Mouse (Mus musculus) embryo, embryonic 11 days (tissue): ENCODE results near the gene Cacnb3.
A peak's percentile ranks its signal among the peaks of the same experiment; 100 is the strongest.
"Not testable (repeated sequence)": the region's sequence is repeated elsewhere in the genome, so short reads cannot be mapped to it uniquely, and the experiment has no call there.

Experiments
- DNase-seq: peaks from one replicate; pipeline ENCODE4 v3.0.0-alpha.2; 2015

Gene Cacnb3

DNA sequence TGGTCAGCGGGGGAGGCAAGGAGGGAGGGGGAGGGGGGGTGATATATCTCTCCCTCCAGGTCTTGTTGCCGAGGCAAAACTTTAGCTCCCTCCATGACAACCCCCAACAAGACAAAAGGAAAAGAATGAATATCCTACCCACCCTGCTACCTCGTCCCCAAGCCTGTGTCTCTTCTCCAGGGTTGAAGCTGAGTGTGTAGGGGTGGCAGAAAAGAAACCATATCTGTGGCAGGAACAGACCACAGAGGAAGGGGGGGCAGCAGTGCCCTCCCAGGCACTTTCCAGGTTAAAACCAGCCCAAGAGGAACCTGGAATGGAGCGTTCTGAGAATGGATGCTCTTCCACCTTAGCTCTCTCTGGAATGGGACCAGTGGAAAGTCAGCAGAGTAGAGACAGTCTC lies at the start of gene Cacnb3:
Gene Cacnb3 (plus strand): TSS at position 301 of the 400 bp plus-strand sequence.
- DNase-seq, result no peak

DNA sequence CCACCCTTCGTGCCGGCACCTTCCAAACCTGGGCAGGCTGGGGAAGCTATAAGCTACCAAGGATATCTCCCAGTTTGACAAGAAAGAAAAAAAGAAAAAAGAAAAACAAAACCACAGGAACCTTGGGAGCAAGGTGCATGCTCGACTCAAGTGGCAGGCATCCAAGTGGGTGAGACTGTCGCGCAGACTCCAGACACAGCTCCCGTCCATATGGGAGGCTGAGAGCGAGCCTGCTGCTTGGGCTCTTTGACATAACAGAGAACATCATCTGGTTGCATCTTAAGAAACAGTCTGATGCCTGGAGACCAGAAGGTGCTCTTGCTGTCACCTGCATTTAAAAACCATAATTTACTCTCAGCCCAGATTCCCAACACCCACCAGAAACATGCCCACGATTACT lies 48.2 kb upstream of the Cacnb3 start:
- no peak for DNase-seq

GRCm38 (mm10) chr15:98582996-98583395 lies 47.6 kb upstream of the Cacnb3 start:
- DNase-seq, result no peak

DNA sequence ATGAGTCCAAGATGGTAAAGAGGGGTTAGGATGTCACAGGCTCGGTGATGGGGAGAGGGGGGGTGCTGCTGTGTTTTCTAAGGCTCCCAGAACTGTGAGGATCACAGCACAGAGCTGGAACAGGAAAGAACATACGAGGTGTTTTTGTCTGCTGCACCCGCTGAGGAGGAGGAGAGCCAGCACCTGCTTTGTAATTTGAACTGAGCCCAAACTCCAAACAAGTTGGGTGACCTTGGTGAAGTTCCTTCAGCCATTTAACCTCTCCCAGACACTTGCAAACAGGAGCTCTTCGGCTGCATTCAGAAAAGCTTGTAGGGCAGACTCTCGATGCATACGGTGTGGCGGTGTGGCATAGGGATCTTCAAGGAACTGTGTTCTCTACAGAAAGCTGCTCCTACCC lies 45.2 kb upstream of the Cacnb3 start:
- DNase-seq, result no peak

- DNase-seq, result not testable (repeated sequence)
These were observed 44.5 kb upstream of the Cacnb3 start for GRCm38 (mm10) chr15:98586141-98586540.

DNA sequence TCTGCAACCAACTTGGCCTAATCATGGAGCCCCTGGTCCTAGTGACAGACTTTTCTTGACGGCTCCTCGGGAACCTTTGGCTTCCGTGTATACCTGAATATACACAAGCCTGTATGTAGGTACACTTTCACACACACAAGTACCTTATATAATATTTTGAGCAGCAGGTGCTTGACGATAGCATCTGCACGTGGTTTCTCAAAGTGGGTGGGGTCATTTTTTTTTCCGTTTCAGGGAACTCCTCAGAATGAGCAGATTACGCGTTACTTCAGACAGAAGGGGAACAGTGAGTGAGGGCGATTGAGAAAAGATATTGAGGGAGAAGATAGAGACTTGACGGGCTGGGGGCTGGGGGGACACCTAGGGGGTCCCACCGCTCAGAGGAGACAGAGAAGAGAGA lies 42.9 kb upstream of the Cacnb3 start:
- DNase-seq, result no peak

DNA sequence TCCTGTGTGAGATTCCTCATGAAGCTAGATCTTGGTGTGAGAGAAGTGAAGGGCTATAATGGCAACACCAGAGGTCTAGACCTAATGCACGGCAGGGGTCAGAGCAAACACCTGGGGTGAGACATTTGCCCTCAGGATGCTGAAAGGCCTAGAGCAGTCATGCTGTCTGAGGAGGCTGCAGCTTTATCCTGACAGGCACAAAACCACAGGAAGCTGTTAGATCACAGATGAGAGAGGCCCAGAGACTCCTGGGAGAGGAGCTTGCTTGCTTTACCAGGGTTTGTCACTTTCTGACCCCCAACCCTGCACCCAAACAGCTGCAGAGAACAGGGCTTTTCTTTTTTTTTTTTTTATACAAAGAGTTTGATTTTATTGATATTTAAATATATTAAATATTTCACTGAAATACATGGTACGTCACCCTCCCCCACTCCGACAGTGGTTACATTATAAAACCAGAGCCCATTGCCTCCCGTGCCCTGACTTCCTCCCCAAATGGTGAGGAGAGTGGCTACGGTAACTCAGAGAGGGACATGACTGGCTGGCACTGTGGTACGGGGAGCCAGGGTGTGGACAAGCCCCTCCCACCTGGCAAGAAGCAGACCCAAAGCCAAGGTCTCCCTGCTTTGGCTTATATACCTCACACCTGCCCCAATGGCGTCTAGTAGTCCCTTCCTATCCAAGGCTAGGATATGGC lies 40.9 kb upstream of the Cacnb3 start:
- DNase-seq, result no peak

- DNase-seq, result no peak
These were observed 39.2 kb upstream of the Cacnb3 start for GRCm38 (mm10) chr15:98591396-98591795.

DNA sequence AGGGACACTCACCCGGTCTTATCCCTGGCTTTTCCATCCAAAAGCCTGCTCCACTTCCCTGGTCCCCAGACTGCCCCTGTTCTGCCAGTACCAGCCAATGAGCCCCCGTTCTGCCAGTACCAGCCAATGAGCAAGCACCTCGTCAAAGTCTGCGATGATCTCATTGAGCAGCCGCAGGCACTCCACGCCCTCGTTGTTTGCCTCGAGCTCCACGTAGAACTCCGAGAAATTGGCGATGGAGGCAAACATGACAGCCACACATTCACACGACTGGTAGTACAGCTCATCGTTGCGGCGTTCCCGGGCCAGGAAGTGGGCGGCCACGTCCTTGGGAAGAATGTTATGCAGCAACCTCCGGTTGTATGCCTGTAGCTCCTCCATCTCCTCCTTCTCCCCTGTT lies 36.4 kb upstream of the Cacnb3 start:
- DNase-seq, result no peak

DNA sequence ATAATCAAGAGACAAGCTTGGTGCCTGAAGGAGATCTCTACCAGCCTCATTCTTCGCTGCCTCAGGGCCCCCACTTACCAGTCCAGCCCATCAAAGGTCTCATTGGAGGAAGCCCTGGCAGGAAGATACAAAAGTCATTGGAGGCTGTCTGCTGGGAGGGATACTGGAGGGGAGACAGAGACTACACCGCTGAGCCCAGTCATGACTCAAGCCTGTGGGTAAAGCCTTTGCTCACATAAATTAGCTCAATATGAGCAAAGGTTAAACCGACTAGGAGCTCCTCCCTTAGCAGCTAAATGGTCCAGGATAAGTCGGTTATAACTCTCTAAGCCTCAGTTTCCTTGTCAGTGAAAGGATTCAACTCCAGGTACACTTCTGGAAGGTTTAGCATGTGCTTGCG lies 35.6 kb upstream of the Cacnb3 start:
- no peak for DNase-seq

DNA sequence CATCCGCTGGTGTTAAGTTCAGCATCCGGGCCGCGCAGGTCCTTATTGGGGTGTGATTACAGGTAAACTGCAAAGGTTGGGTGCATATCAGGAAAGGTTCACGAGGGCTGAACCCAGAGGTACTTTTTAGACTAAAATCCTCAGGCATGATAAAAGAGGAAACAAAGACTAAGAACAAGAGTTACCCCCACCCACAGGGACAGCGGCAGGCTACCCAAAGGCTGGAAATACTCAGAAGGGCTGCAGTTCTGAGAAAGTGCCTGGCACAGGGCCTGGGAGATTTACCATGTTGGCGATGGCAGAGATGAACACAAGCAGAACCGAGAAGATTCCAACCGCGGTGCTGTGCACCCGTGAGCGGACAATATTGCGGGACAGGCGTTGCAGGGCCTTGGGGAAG lies 34.0 kb upstream of the Cacnb3 start:
- DNase-seq, result no peak

DNA sequence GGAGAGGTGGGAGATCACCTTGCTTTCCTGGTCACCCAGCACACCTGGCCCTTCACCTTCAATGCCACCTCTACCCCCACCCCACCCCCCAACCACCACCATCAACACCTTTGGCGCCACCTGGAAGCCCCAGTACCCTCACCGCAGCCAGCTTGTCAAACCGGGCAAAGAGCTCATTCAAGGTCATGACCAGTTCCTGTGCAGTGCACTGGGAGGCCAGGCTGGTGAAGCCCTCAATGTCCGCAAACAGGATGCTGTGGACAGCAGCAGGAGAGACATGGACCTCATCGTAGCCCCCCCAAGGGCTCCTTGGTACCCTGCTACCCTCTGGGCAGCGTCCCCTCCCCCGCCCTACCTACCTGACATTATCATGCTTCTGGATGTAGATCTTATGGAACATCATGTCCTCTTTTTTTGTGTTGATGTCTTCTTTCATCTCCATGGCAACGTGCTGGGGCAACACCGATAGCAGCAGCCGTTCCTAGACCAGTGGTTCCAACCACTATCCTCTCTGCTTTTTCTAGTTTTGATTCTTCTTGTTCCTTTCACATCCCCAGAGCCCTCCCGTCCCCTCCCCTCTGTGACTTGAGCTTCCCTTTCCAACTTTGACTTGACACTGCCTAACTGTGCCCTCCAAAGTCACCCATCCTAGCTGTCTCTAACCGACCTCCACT lies 30.5 kb upstream of the Cacnb3 start:
- DNase-seq, result no peak

GRCm38 (mm10) chr15:98601832-98602190 lies 28.8 kb upstream of the Cacnb3 start:
- DNase-seq, result no peak

GRCm38 (mm10) chr15:98602191-98602881 lies 28.3 kb upstream of the Cacnb3 start:
- no peak for DNase-seq

- no peak for DNase-seq
These were observed 27.6 kb upstream of the Cacnb3 start for GRCm38 (mm10) chr15:98602921-98603458.

DNA sequence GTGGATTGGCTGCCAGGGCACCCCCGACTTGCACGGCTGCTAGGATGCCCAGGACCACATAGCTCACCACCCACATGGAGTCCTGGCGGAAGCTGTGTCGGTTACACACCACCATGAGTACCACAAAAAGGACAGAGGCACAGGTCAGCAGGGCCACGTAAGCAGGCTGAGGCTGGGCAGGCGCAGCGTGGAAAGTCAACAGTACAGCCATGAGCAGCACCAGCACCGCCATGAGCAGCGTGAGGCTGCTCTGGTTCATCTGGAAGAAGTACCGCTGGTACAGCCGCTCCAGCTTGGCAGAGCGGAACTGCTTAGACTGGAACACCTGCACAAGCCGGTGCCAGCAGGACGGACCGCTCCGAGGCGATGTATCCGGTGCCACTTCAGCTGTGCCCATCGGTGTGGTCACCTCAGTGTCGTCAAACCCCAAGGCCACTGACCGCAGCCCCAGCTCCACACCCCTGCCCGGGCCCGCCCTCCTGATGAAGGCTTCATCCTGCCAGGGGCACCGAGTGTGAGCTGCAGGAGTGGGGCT lies 26.5 kb upstream of the Cacnb3 start:
- DNase-seq, result no peak

- no peak for DNase-seq
These were observed 24.5 kb upstream of the Cacnb3 start for GRCm38 (mm10) chr15:98606051-98606536.

DNA sequence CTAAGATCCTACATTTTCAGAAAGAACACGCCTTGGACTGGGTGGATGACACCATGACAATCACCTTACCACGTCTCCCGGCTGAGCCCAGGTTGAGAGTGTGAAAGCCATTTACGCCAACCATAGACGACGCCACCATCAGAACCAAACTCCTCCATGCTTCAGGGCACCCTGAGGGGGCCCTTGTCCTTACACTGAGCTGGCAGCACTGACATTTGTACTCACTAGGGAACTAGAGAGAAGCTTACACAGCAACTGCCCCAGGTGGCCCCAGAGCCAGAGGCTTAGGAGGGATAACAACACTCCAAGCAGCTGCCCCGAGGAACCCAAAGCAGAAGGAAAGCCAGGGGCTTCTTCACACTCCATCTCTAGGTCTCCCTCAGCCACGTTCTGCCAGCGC lies 23.9 kb upstream of the Cacnb3 start:
- DNase-seq, result no peak

DNA sequence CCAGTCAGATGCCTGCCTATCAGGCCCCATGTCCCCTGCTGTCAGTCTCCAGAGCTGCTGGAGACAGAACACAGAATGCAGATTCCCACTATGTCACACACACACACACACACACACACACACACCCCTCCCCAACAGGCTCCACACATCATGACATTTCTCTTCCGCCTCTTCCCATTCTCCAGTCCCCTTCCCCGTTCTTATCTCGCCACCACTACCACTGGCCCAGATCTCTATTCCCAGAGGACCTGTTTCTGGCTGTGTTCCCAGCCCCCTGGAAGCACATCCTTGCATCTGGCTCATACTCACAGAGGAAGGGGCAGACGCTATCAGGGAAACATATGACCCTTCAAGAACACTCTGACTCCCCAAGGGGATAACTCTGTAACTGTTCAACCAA lies 23.1 kb upstream of the Cacnb3 start:
- DNase-seq, result no peak

GRCm38 (mm10) chr15:98608058-98608783 lies 22.4 kb upstream of the Cacnb3 start:
- no peak for DNase-seq

DNA sequence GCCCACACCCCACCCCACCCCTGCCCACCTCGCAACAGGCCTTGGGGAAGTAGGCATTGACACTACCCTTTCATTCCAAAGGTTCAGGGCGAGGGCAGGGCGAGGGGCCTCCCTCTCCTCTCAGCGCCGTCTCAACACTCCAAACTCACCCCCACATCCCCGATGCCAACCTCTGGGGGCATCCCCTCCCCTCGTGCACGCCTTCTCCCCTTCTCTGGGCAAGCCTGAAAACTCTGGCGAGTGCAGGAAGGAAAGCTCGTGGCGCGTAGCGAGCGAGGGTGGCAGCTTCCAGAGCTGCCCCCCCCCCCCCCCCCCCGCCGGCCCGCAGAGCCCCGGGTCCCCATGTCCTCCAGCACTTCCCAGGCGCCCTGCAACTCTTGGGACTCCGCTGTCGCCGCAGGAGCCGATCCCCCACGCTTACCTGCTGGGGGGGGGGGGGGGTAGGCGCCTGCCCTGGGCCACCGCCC lies 21.8 kb upstream of the Cacnb3 start:
- peak; percentile 61 for DNase-seq

- peak; percentile 93 for DNase-seq
These were observed 21.1 kb upstream of the Cacnb3 start, which contains the start of gene Adcy6 for GRCm38 (mm10) chr15:98609331-98610130. TSS of gene Adcy6 (minus strand) at chr15:98610076.
